Mouse (Mus musculus) heart, embryonic 14.5 days (tissue): ENCODE data around the gene Acy3. TPM values are rescaled to one million over a fixed set of nuclear protein-coding genes. Genes with fewer than 3 reads are reported as not detected.
"Not testable (repeated sequence)": the region's sequence is repeated elsewhere in the genome, so short reads cannot be mapped to it uniquely, and the experiment has no call there.

ENCODE experiments used
- ATAC-seq: fragments of 200-750 bp; cut with Nextera tagmentation; 2 replicates; pipeline ENCODE4 v1.8.0; 2017; ENCODE audit warnings: low read depth, moderate TSS enrichment; ENCODE audit not compliant: insufficient number of reproducible peaks, insufficient read depth, low FRiP score
- H3K27ac ChIP-seq, 2 experiments: fragments of 200-500 bp in 1 of 2; fragments of 300-500 bp in 1 of 2; sonication (generic) in 1 of 2; replicated peaks in 1 of 2; 2 replicates each; pipeline ENCODE4 v1.5.1; 2012 to 2014; ENCODE audit warnings: low read depth in 2 of 2, low read length in 2 of 2, control low read depth in 1 of 2, mild to moderate bottlenecking in 1 of 2, mixed read lengths in 1 of 2; ENCODE audit not compliant: control insufficient read depth in 1 of 2, insufficient read depth in 1 of 2
- H3K27me3 ChIP-seq: fragments of 300-500 bp; sonication (generic); 2 replicates; pipeline ENCODE4 v1.6.1; 2014; ENCODE audit warnings: mild to moderate bottlenecking, low read length, control low read depth; ENCODE audit not compliant: control insufficient read depth, insufficient read depth
- H3K36me3 ChIP-seq: fragments of 300-500 bp; sonication (generic); 2 replicates; pipeline ENCODE4 v1.6.1; 2014; ENCODE audit warnings: mild to moderate bottlenecking, control low read depth, low read length, mixed read lengths; ENCODE audit not compliant: control insufficient read depth, insufficient read depth
- H3K4me1 ChIP-seq, 2 experiments: fragments of 200-500 bp in 1 of 2; fragments of 300-500 bp in 1 of 2; sonication (generic) in 1 of 2; 2 replicates each; pipeline ENCODE4 v1.6.1; 2012 to 2014; ENCODE audit warnings: low read length in 2 of 2, control low read depth in 1 of 2, mixed read lengths in 1 of 2; ENCODE audit not compliant: control insufficient read depth in 2 of 2, insufficient read depth in 2 of 2
- H3K4me2 ChIP-seq: fragments of 300-500 bp; sonication (generic); 2 replicates; pipeline ENCODE4 v1.6.1; 2014; ENCODE audit warnings: mild to moderate bottlenecking, low read length
- H3K4me3 ChIP-seq, 2 experiments: fragments of 200-500 bp in 1 of 2; fragments of 300-500 bp in 1 of 2; sonication (generic) in 1 of 2; 2 replicates each; pipeline ENCODE4 v1.5.1; 2012 to 2014; ENCODE audit warnings: low read length in 2 of 2, mild to moderate bottlenecking in 2 of 2, control low read depth in 1 of 2, low read depth in 1 of 2, moderate library complexity in 1 of 2; ENCODE audit not compliant: control insufficient read depth in 1 of 2, insufficient read depth in 1 of 2
- H3K9ac ChIP-seq: fragments of 300-500 bp; sonication (generic); 2 replicates; pipeline ENCODE4 v1.6.1; 2014; ENCODE audit warnings: mild to moderate bottlenecking, low read length
- H3K9me3 ChIP-seq: fragments of 300-500 bp; sonication (generic); 2 replicates; pipeline ENCODE4 v1.6.1; 2016; ENCODE audit warnings: low read length, control low read depth; ENCODE audit not compliant: control insufficient read depth
- WGBS: fragments of 180-500 bp; shearing (Covaris S2); extraction: QIAGEN DNeasy Blood & Tissue Kit; methylation state at CpG from one replicate; pipeline ENCODE4 v1.1.7; 2014; 5-methylcytosine and 5-hydroxymethylcytosine counted together
- polyA plus RNA-seq: library from polyadenylated mRNA; unstranded; fragments of >200 nt; fragmentation: Nextera tagmentation; extraction: Ambion mirVana; gene quantifications from 2 replicates; pipeline ENCODE4 v1.2.1, GENCODE M21; 2014

Gene Acy3
- polyA plus RNA-seq, 1 experiment from 2014 or later = 13.1 TPM

GRCm38 (mm10) chr19:4032668-4033067, 46.3 kb downstream of the Acy3 start:
- 41% methylated on average over 7 of the region's 7 CpGs for WGBS
- Histone ChIP-seq H3K9me3 (no peaks in the 10 kb centered on the region), H3K4me3 (no peak overlapping the region), H3K4me1 (peaks cover 0 to 3% of the 10 kb centered on the region in 2 experiments; a peak in 1 of 4 replicates), H3K4me2 (no peak overlapping the region), H3K27me3 (no peaks in the 10 kb centered on the region), H3K36me3 (peaks cover 5% of the 10 kb centered on the region; the same call in 1 of the 2 replicates), H3K27ac (no peak overlapping the region), H3K9ac (no peak overlapping the region)
- ATAC-seq = no peak

GRCm38 (mm10) chr19:4033298-4033697, 46.9 kb downstream of the Acy3 start:
- no peak for ATAC-seq
- WGBS = 70% methylated on average over 3 of the region's 3 CpGs
- peaks cover 3 to 4% of the 10 kb centered on the region in 2 experiments for H3K4me1 ChIP-seq
- no peaks in the 10 kb centered on the region for H3K9me3 ChIP-seq
- no peak overlapping the region for H3K9ac ChIP-seq
- H3K4me3 ChIP-seq = no peak overlapping the region
- no peak overlapping the region for H3K4me2 ChIP-seq
- no peak overlapping the region for H3K27ac ChIP-seq
- H3K27me3 ChIP-seq = no peaks in the 10 kb centered on the region
- H3K36me3 ChIP-seq = peaks cover 5% of the 10 kb centered on the region; the same call in 1 of the 2 replicates

DNA sequence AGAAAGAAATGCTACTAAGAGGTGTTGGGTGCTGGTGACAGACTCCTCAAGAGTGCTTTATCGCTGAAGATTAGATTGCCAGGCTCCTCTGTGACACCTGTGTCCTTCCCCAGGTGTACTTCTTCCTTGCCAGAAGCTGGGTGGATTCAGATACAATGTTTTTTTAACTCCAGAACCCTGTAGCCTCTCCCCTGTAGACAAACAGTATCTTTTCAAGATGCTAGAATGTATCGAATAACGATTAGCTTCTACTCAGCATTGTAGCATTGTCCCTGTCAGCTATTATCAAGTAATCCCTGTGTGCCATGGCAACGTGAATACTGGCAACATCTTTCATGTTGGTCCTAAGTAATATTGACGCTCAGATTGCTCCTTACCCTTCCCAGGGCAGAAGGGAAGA, 47.4 kb downstream of the Acy3 start:
- H3K4me3 ChIP-seq = no peak overlapping the region
- peaks cover 5% of the 10 kb centered on the region; the same call in 1 of the 2 replicates for H3K36me3 ChIP-seq
- WGBS = 62% methylated on average over 5 of the region's 5 CpGs
- no peak overlapping the region for H3K9ac ChIP-seq
- ATAC-seq = no peak
- H3K4me1 ChIP-seq = peaks cover 3 to 6% of the 10 kb centered on the region in 2 experiments
- H3K27me3 ChIP-seq = no peaks in the 10 kb centered on the region
- no peaks in the 10 kb centered on the region for H3K9me3 ChIP-seq
- H3K27ac ChIP-seq = no peak overlapping the region
- no peak overlapping the region for H3K4me2 ChIP-seq

- Histone ChIP-seq H3K4me1 (peaks cover 3 to 6% of the 10 kb centered on the region in 2 experiments), H3K4me3 (no peak overlapping the region), H3K36me3 (peaks cover 5% of the 10 kb centered on the region; the same call in 1 of the 2 replicates), H3K27ac (no peak overlapping the region), H3K27me3 (no peaks in the 10 kb centered on the region), H3K9ac (no peak overlapping the region; the same call in 1 of the 2 replicates), H3K9me3 (no peaks in the 10 kb centered on the region), H3K4me2 (no peak overlapping the region)
- no peak for ATAC-seq
- WGBS = 78% methylated on average over 12 of the region's 12 CpGs
These were observed 50.1 kb downstream of the Acy3 start for GRCm38 (mm10) chr19:4036327-4037045.

- WGBS = 29% methylated on average over 7 of the region's 8 CpGs
- H3K27ac ChIP-seq = peak overlapping the region; percentile 70 to 72; a peak in 3 of 4 replicates
- peak overlapping the region; percentile 64 to 83 for H3K4me3 ChIP-seq
- peak overlapping the region; percentile 71 for H3K4me2 ChIP-seq
- not testable (repeated sequence) for H3K4me1 ChIP-seq, H3K9me3 ChIP-seq, H3K36me3 ChIP-seq, H3K27me3 ChIP-seq, ATAC-seq
- H3K9ac ChIP-seq = peak overlapping the region; percentile 81
These were observed 50.9 kb downstream of the Acy3 start for GRCm38 (mm10) chr19:4037154-4037787.

GRCm38 (mm10) chr19:4037788-4038232, 51.4 kb downstream of the Acy3 start, which contains the start of gene Gstp1:
Gstp1 (minus strand) TSS chr19:4037985.
- Histone ChIP-seq H3K27ac (peak within 1 kb of the TSS; percentile 72 to 81), H3K4me3 (peak within 1 kb of the TSS; percentile 64 to 83), H3K27me3 (no peaks in the 10 kb centered on the region), H3K9ac (peak within 1 kb of the TSS; percentile 81), H3K36me3 (peaks cover 5% of the 10 kb centered on the region; the same call in 1 of the 2 replicates), H3K9me3 (no peaks in the 10 kb centered on the region), H3K4me1 (peaks cover 3 to 6% of the 10 kb centered on the region in 2 experiments), H3K4me2 (peak within 1 kb of the TSS; percentile 71)
- peak; percentile 78 for ATAC-seq
- under 1% methylated on average over 26 of the region's 26 CpGs for WGBS
